Mouse (Mus musculus): ENCODE data around the gene Slc24a1.

GRCm38 (mm10) chr9:64934015-64934754, 17.2 kb downstream of the Slc24a1 start:
- no peak for TF ChIP-seq CTCF (conservative IDR thresholded peaks at IDR 0.05; ENCODE audit: low read length)
- no peak for TF ChIP-seq POU5F1 (IDR thresholded peaks at IDR 0.05; ENCODE audit: borderline replicate concordance, low read length)
- no peak for TF ChIP-seq NANOG (IDR thresholded peaks at IDR 0.05; ENCODE audit: borderline replicate concordance, low read length)

Measured in E14TG2a.4 (cell line).